Mouse (Mus musculus) urinary bladder, postnatal 36 days (tissue): Measurements from ENCODE around the gene Mcee.

Experiments used
- DNase-seq, 2 experiments: peaks; one replicate each; pipeline ENCODE4 v3.0.0; 2022; ENCODE audit warnings: low spot score in 2 of 2, mixed read lengths in 1 of 2

Mcee gene

GRCm38 (mm10) chr7:64392122-64392818, at the start of gene Mcee, which contains the start of gene Mphosph10:
TSS of gene Mcee (plus strand) at chr7:64392607.
TSS of gene Mphosph10 (minus strand) at chr7:64392268.
- DNase-seq: peak; percentile 99

- no peak for DNase-seq
Measured at GRCm38 (mm10) chr7:64347813-64348212, 44.6 kb upstream of the Mcee start.

- no peak for DNase-seq
Measured at GRCm38 (mm10) chr7:64349147-64349861, 43.1 kb upstream of the Mcee start.

GRCm38 (mm10) chr7:64351087-64351486, 41.3 kb upstream of the Mcee start:
- DNase-seq: no peak

GRCm38 (mm10) chr7:64354206-64354605, 38.2 kb upstream of the Mcee start:
- no peak for DNase-seq

GRCm38 (mm10) chr7:64356661-64357060, 35.7 kb upstream of the Mcee start:
- no peak for DNase-seq

- DNase-seq: no peak
Measured at GRCm38 (mm10) chr7:64357405-64357804, 35.0 kb upstream of the Mcee start.

- DNase-seq: no peak
Measured at GRCm38 (mm10) chr7:64358666-64359065, 33.7 kb upstream of the Mcee start.

- no peak for DNase-seq
Measured at GRCm38 (mm10) chr7:64359943-64360585, 32.3 kb upstream of the Mcee start.

GRCm38 (mm10) chr7:64360586-64360945, 31.8 kb upstream of the Mcee start:
- no peak for DNase-seq

GRCm38 (mm10) chr7:64365863-64366262, 26.5 kb upstream of the Mcee start:
- no peak for DNase-seq

GRCm38 (mm10) chr7:64369841-64370240, 22.6 kb upstream of the Mcee start:
- DNase-seq: no peak

- no peak for DNase-seq
Measured at GRCm38 (mm10) chr7:64371940-64372878, 20.2 kb upstream of the Mcee start.

- DNase-seq: no peak
Measured at GRCm38 (mm10) chr7:64373147-64373829, 19.1 kb upstream of the Mcee start.

GRCm38 (mm10) chr7:64373830-64374562, 18.4 kb upstream of the Mcee start, which contains the start of gene Fan1:
TSS of gene Fan1 (minus strand) at chr7:64374095.
- peak; percentile 87 for DNase-seq

- peak in 1 of 2 experiments; percentile 7 for DNase-seq
Measured at GRCm38 (mm10) chr7:64391479-64391878, 928 bp upstream of the Mcee start.

GRCm38 (mm10) chr7:64392819-64393151, 378 bp downstream of the Mcee start:
- DNase-seq: no peak

- no peak for DNase-seq
Measured at GRCm38 (mm10) chr7:64400725-64401124, 8.3 kb downstream of the Mcee start.

GRCm38 (mm10) chr7:64402452-64402851, 10.0 kb downstream of the Mcee start:
- no peak for DNase-seq

GRCm38 (mm10) chr7:64403989-64404388, 11.6 kb downstream of the Mcee start:
- DNase-seq: no peak
